Mouse (Mus musculus): ENCODE results near the gene Eya3. TPM values are rescaled to one million over a fixed set of nuclear protein-coding genes. Genes with fewer than 3 reads are reported as not detected.

Gene Eya3
- polyA plus RNA-seq, 1 experiment from 2014 or later, result 17.0 TPM

GRCm38 (mm10) chr4:132741491-132741890 is 102.7 kb downstream of the Eya3 start:
- no peaks in the 10 kb centered on the region for H3K4me1 ChIP-seq (ENCODE audit: control insufficient read depth, insufficient read depth, low read length)
- WGBS, result 95% methylated on average over 7 of the region's 7 CpGs
- no peaks in the 10 kb centered on the region for H3K9me3 ChIP-seq (replicated peaks; ENCODE audit: control insufficient read depth, low read length)
- no peak overlapping the region for H3K4me2 ChIP-seq (ENCODE audit: low read length)
- no peak overlapping the region for H3K27ac ChIP-seq (ENCODE audit: low read depth, low read length)
- ATAC-seq, result no peak
- H3K27me3 ChIP-seq (replicated peaks; ENCODE audit: control insufficient read depth, insufficient read depth, low read length), result no peaks in the 10 kb centered on the region
- DNase-seq (ENCODE audit: low spot score), result no peak
- H3K36me3 ChIP-seq (ENCODE audit: control insufficient read depth, insufficient read depth, low read length), result no peaks in the 10 kb centered on the region
- H3K4me3 ChIP-seq (ENCODE audit: low read depth, low read length), result no peak overlapping the region
- no peak overlapping the region for H3K9ac ChIP-seq (ENCODE audit: low read length)

- H3K4me3 ChIP-seq (ENCODE audit: low read depth, low read length), result no peak overlapping the region
- H3K27me3 ChIP-seq (replicated peaks; ENCODE audit: control insufficient read depth, insufficient read depth, low read length), result no peaks in the 10 kb centered on the region
- no peak overlapping the region for H3K9ac ChIP-seq (ENCODE audit: low read length)
- ATAC-seq (no peak), DNase-seq (ENCODE audit: low spot score) (peak; percentile 33)
- WGBS, result 77% methylated on average over 11 of the region's 11 CpGs
- no peaks in the 10 kb centered on the region for H3K9me3 ChIP-seq (replicated peaks; ENCODE audit: control insufficient read depth, low read length)
- H3K4me2 ChIP-seq (ENCODE audit: low read length), result no peak overlapping the region
- H3K4me1 ChIP-seq (ENCODE audit: control insufficient read depth, insufficient read depth, low read length), result no peaks in the 10 kb centered on the region
- peak overlapping the region; percentile 14; the same call in 1 of the 2 replicates for H3K27ac ChIP-seq (ENCODE audit: low read depth, low read length)
- no peaks in the 10 kb centered on the region for H3K36me3 ChIP-seq (ENCODE audit: control insufficient read depth, insufficient read depth, low read length)
Measured at GRCm38 (mm10) chr4:132743992-132744911, 105.5 kb downstream of the Eya3 start.

GRCm38 (mm10) chr4:132746911-132747517 is 108.2 kb downstream of the Eya3 start:
- ATAC-seq, result no peak
- 89% methylated on average over 9 of the region's 9 CpGs for WGBS
- Histone ChIP-seq H3K27ac (ENCODE audit: low read depth, low read length) (no peak overlapping the region), H3K4me1 (ENCODE audit: control insufficient read depth, insufficient read depth, low read length) (no peaks in the 10 kb centered on the region), H3K4me3 (ENCODE audit: low read depth, low read length) (no peak overlapping the region), H3K9ac (ENCODE audit: low read length) (no peak overlapping the region), H3K4me2 (ENCODE audit: low read length) (no peak overlapping the region), H3K36me3 (ENCODE audit: control insufficient read depth, insufficient read depth, low read length) (no peaks in the 10 kb centered on the region), H3K27me3 (replicated peaks; ENCODE audit: control insufficient read depth, insufficient read depth, low read length) (no peaks in the 10 kb centered on the region), H3K9me3 (replicated peaks; ENCODE audit: control insufficient read depth, low read length) (no peaks in the 10 kb centered on the region)
- DNase-seq (ENCODE audit: low spot score), result no peak

- Histone ChIP-seq H3K27me3 (replicated peaks; ENCODE audit: control insufficient read depth, insufficient read depth, low read length) (no peaks in the 10 kb centered on the region), H3K4me2 (ENCODE audit: low read length) (no peak overlapping the region), H3K27ac (ENCODE audit: low read depth, low read length) (no peak overlapping the region), H3K9ac (ENCODE audit: low read length) (no peak overlapping the region), H3K36me3 (ENCODE audit: control insufficient read depth, insufficient read depth, low read length) (no peaks in the 10 kb centered on the region), H3K4me1 (ENCODE audit: control insufficient read depth, insufficient read depth, low read length) (no peaks in the 10 kb centered on the region), H3K9me3 (replicated peaks; ENCODE audit: control insufficient read depth, low read length) (no peaks in the 10 kb centered on the region), H3K4me3 (ENCODE audit: low read depth, low read length) (no peak overlapping the region)
- DNase-seq (ENCODE audit: low spot score), result no peak
- WGBS, result 76% methylated on average over 9 of the region's 9 CpGs
- no peak for ATAC-seq
Measured at GRCm38 (mm10) chr4:132747664-132748259, 109.0 kb downstream of the Eya3 start.

GRCm38 (mm10) chr4:132748778-132749177 is 110.0 kb downstream of the Eya3 start:
- Histone ChIP-seq H3K27me3 (replicated peaks; ENCODE audit: control insufficient read depth, insufficient read depth, low read length) (no peaks in the 10 kb centered on the region), H3K4me3 (ENCODE audit: low read depth, low read length) (no peak overlapping the region), H3K4me2 (ENCODE audit: low read length) (no peak overlapping the region), H3K9me3 (replicated peaks; ENCODE audit: control insufficient read depth, low read length) (no peaks in the 10 kb centered on the region), H3K27ac (ENCODE audit: low read depth, low read length) (no peak overlapping the region), H3K4me1 (ENCODE audit: control insufficient read depth, insufficient read depth, low read length) (no peaks in the 10 kb centered on the region), H3K9ac (ENCODE audit: low read length) (no peak overlapping the region), H3K36me3 (ENCODE audit: control insufficient read depth, insufficient read depth, low read length) (no peaks in the 10 kb centered on the region)
- no peak for ATAC-seq
- 92% methylated on average over 4 of the region's 4 CpGs for WGBS
- no peak for DNase-seq (ENCODE audit: low spot score)

- no peak overlapping the region for H3K4me3 ChIP-seq (ENCODE audit: low read depth, low read length)
- no peak overlapping the region for H3K27ac ChIP-seq (ENCODE audit: low read depth, low read length)
- H3K4me1 ChIP-seq (ENCODE audit: control insufficient read depth, insufficient read depth, low read length), result no peaks in the 10 kb centered on the region
- no peak for ATAC-seq
- no peaks in the 10 kb centered on the region for H3K9me3 ChIP-seq (replicated peaks; ENCODE audit: control insufficient read depth, low read length)
- DNase-seq (ENCODE audit: low spot score), result no peak
- no peak overlapping the region for H3K9ac ChIP-seq (ENCODE audit: low read length)
- H3K4me2 ChIP-seq (ENCODE audit: low read length), result no peak overlapping the region
- no peaks in the 10 kb centered on the region for H3K27me3 ChIP-seq (replicated peaks; ENCODE audit: control insufficient read depth, insufficient read depth, low read length)
- 84% methylated on average over 6 of the region's 6 CpGs for WGBS
- H3K36me3 ChIP-seq (ENCODE audit: control insufficient read depth, insufficient read depth, low read length), result no peaks in the 10 kb centered on the region
Measured at GRCm38 (mm10) chr4:132749258-132749982, 110.6 kb downstream of the Eya3 start.

- H3K9me3 ChIP-seq (replicated peaks; ENCODE audit: control insufficient read depth, low read length), result no peaks in the 10 kb centered on the region
- WGBS, result 80% methylated on average over 6 of the region's 6 CpGs
- no peak overlapping the region for H3K27ac ChIP-seq (ENCODE audit: low read depth, low read length)
- no peaks in the 10 kb centered on the region for H3K36me3 ChIP-seq (ENCODE audit: control insufficient read depth, insufficient read depth, low read length)
- no peak for DNase-seq (ENCODE audit: low spot score)
- no peak for ATAC-seq
- H3K4me1 ChIP-seq (ENCODE audit: control insufficient read depth, insufficient read depth, low read length), result 0 out of 2 replicates have a peak, but pooled peaks cover 3% of the 10 kb centered on the region
- peaks cover 5% of the 10 kb centered on the region; the same call in 1 of the 2 replicates for H3K27me3 ChIP-seq (replicated peaks; ENCODE audit: control insufficient read depth, insufficient read depth, low read length)
- H3K9ac ChIP-seq (ENCODE audit: low read length), result no peak overlapping the region
- H3K4me3 ChIP-seq (ENCODE audit: low read depth, low read length), result no peak overlapping the region
- no peak overlapping the region for H3K4me2 ChIP-seq (ENCODE audit: low read length)
Measured at GRCm38 (mm10) chr4:132752992-132753391, 114.2 kb downstream of the Eya3 start.

- Histone ChIP-seq H3K9me3 (replicated peaks; ENCODE audit: control insufficient read depth, low read length) (no peaks in the 10 kb centered on the region), H3K9ac (ENCODE audit: low read length) (peak within 1 kb of the TSS; percentile 57), H3K27ac (ENCODE audit: low read depth, low read length) (no peak within 1 kb of the TSS), H3K4me3 (ENCODE audit: low read depth, low read length) (peak within 1 kb of the TSS; percentile 31), H3K36me3 (ENCODE audit: control insufficient read depth, insufficient read depth, low read length) (no peaks in the 10 kb centered on the region), H3K4me2 (ENCODE audit: low read length) (peak within 1 kb of the TSS; percentile 67), H3K4me1 (ENCODE audit: control insufficient read depth, insufficient read depth, low read length) (0 out of 2 replicates have a peak, but pooled peaks cover 3% of the 10 kb centered on the region), H3K27me3 (replicated peaks; ENCODE audit: control insufficient read depth, insufficient read depth, low read length) (peaks cover 5% of the 10 kb centered on the region; the same call in 1 of the 2 replicates)
- DNase-seq (ENCODE audit: low spot score) (peak; percentile 85), ATAC-seq (peak; percentile 81)
- 1% methylated on average over 20 of the region's 22 CpGs for WGBS
Measured at GRCm38 (mm10) chr4:132756974-132757373, 118.2 kb downstream of the Eya3 start, which contains the start of gene Smpdl3b. Smpdl3b (minus strand) TSS chr4:132757252.

Data from forebrain, embryonic 14.5 days (tissue).